Mouse (Mus musculus) stomach, embryonic 16.5 days (tissue): ENCODE results near the gene Poldip3. TPM values are rescaled to one million over a fixed set of nuclear protein-coding genes. Genes with fewer than 3 reads are reported as not detected.

Source experiments
- ATAC-seq: fragments of 200-750 bp; cut with Nextera tagmentation; 2 replicates; pipeline ENCODE4 v1.8.0; 2017; ENCODE audit warnings: moderate number of reproducible peaks, moderate TSS enrichment; ENCODE audit not compliant: insufficient read depth, low FRiP score
- H3K27ac ChIP-seq: fragments of 300-500 bp; sonication (generic); 2 replicates; pipeline ENCODE4 v1.5.1; 2014; ENCODE audit warnings: low read length
- H3K27me3 ChIP-seq: fragments of 300-500 bp; sonication (generic); 2 replicates; pipeline ENCODE4 v1.6.1; 2014; ENCODE audit warnings: low read length, control low read depth, mixed read lengths; ENCODE audit not compliant: control insufficient read depth, insufficient read depth
- H3K36me3 ChIP-seq: fragments of 300-500 bp; sonication (generic); 2 replicates; pipeline ENCODE4 v1.6.1; 2014; ENCODE audit warnings: low read length; ENCODE audit not compliant: control insufficient read depth, insufficient read depth
- H3K4me1 ChIP-seq: fragments of 300-500 bp; sonication (generic); 2 replicates; pipeline ENCODE4 v1.6.1; 2014; ENCODE audit warnings: low read length, control low read depth, mixed read lengths; ENCODE audit not compliant: control insufficient read depth, insufficient read depth
- H3K4me2 ChIP-seq: fragments of 300-500 bp; sonication (generic); 2 replicates; pipeline ENCODE4 v1.6.1; 2014; ENCODE audit warnings: low read depth, low read length, mixed read lengths
- H3K4me3 ChIP-seq: fragments of 300-500 bp; sonication (generic); replicated peaks from 2 replicates; pipeline ENCODE4 v1.5.1; 2014; ENCODE audit warnings: mild to moderate bottlenecking, low read length
- H3K9ac ChIP-seq: fragments of 300-500 bp; sonication (generic); 2 replicates; pipeline ENCODE4 v1.6.1; 2014; ENCODE audit warnings: low read length
- H3K9me3 ChIP-seq: fragments of 300-500 bp; sonication (generic); replicated peaks from 2 replicates; pipeline ENCODE4 v1.6.1; 2016; ENCODE audit warnings: low read length, control low read depth; ENCODE audit not compliant: control insufficient read depth
- WGBS: fragments of 180-500 bp; shearing (Covaris S2); extraction: QIAGEN DNeasy Blood & Tissue Kit; methylation state at CpG from one replicate; pipeline ENCODE4 v1.1.7; 2014; 5-methylcytosine and 5-hydroxymethylcytosine counted together
- polyA plus RNA-seq: library from polyadenylated mRNA; unstranded; fragments of >200 nt; fragmentation: Nextera tagmentation; extraction: Ambion mirVana; gene quantifications from 2 replicates; pipeline ENCODE4 v1.2.1, GENCODE M21; 2015

Gene Poldip3
- polyA plus RNA-seq, 1 experiment from 2014 or later = 121 TPM

GRCm38 (mm10) chr15:83086636-83087328 lies 62.4 kb downstream of the Poldip3 start:
- Histone ChIP-seq H3K27ac (no peak overlapping the region), H3K4me1 (0 out of 2 replicates have a peak, but pooled peaks cover 7% of the 10 kb centered on the region)
- WGBS = 78% methylated on average over 13 of the region's 13 CpGs

DNA sequence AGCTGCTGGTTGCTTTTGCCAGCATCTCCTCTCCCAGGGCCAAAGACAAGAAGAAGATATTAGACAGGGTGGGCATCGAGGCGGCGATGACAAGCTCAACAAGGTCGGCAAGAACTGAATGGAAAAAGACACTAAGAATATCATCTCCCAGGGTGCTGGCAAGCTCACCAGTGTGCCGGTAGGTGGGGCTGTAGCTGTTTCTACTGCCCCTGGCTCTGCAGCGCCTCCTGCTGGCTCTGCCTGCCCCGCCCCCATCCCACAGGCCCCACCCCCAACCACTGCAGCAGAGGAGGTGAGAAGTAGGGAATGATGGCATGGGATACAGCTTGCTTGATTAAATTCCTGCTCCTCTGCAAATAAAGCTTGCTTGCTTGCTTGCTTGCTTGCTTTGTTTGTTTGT lies 63.3 kb downstream of the Poldip3 start:
- Histone ChIP-seq H3K4me1 (0 out of 2 replicates have a peak, but pooled peaks cover 7% of the 10 kb centered on the region), H3K9me3 (no peaks in the 10 kb centered on the region), H3K4me2 (no peak overlapping the region), H3K36me3 (no peaks in the 10 kb centered on the region), H3K4me3 (no peak overlapping the region), H3K27me3 (no peaks in the 10 kb centered on the region), H3K27ac (no peak overlapping the region), H3K9ac (no peak overlapping the region)
- WGBS = 42% methylated on average over 7 of the region's 7 CpGs
- ATAC-seq = no peak

More at GRCm38 (mm10) chr15:83086636-83087328, 62.4 kb downstream of the Poldip3 start:
- Histone ChIP-seq H3K9ac (no peak overlapping the region), H3K4me2 (no peak overlapping the region), H3K4me3 (no peak overlapping the region), H3K9me3 (no peaks in the 10 kb centered on the region), H3K27me3 (no peaks in the 10 kb centered on the region), H3K36me3 (no peaks in the 10 kb centered on the region)
- no peak for ATAC-seq

DNA sequence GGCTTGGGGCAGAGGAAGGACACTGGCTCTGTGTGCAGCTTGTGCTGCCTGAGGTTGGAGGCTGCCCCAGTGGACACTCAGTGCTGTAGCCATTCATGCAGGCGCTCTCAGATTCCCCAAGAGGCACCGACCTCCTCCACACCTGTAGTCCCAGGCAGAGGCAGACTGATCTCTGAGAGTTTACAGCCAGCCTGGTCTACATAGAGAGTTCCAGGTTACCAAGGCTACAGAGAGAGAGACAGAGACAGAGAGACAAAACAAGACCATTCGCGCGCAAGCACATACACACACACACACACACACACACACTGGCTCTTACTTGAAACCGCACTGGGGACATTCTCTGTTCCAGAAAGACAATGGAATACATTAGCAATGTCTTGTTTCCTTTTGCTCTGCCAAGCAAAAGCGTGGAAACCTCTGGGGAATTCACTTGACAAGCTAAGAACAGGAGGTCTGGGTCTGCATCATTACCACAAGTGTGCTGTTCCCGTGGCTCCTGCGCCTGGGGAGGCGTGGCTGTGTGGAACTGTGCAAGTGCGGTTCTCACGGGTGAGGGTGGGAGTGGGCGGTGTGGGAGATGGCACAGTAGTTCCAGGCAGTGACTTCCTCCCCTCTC lies 65.1 kb downstream of the Poldip3 start:
- Histone ChIP-seq H3K4me1 (0 out of 2 replicates have a peak, but pooled peaks cover 5% of the 10 kb centered on the region), H3K27me3 (no peaks in the 10 kb centered on the region), H3K4me3 (no peak overlapping the region), H3K9ac (no peak overlapping the region), H3K4me2 (no peak overlapping the region), H3K9me3 (no peaks in the 10 kb centered on the region), H3K36me3 (no peaks in the 10 kb centered on the region), H3K27ac (no peak overlapping the region)
- 55% methylated on average over 13 of the region's 13 CpGs for WGBS
- ATAC-seq = no peak

DNA sequence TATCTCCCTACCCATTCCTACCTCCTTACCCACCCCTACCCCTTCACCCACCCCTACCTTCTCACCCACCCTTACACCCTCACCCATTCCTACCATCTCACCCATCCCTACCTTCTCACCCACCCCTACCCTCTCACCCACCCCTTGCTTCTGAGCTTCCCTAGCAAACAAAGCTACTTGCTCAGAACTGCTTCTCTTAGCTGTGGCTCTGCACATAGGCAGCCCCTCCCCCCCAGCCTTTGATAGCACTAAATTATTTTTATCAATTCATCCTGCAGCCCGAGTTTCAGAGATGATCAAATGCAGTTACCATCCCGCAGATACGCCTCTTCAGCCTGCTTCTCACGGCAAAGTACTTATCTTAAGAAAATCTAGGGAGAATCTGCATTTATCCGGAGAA lies 65.7 kb downstream of the Poldip3 start:
- Histone ChIP-seq H3K4me2 (no peak overlapping the region), H3K27me3 (no peaks in the 10 kb centered on the region), H3K27ac (no peak overlapping the region), H3K4me3 (no peak overlapping the region), H3K36me3 (no peaks in the 10 kb centered on the region), H3K9ac (no peak overlapping the region), H3K9me3 (no peaks in the 10 kb centered on the region), H3K4me1 (0 out of 2 replicates have a peak, but pooled peaks cover under 1% of the 10 kb centered on the region)
- ATAC-seq = no peak
- 72% methylated on average over 5 of the region's 5 CpGs for WGBS

Other genes with a start within 250 kb of the Poldip3 start
- gene Tcf20, start 161.5 kb downstream of the Poldip3 start, polyA plus RNA-seq = 7.1 and 8.0 TPM in 2 replicates
- 5.6 and 7.4 TPM in 2 replicates for gene Nfam1, start 116.1 kb downstream of the Poldip3 start, polyA plus RNA-seq
- gene Serhl, start 59.9 kb downstream of the Poldip3 start, polyA plus RNA-seq = 61.0 and 63.7 TPM in 2 replicates
- 65.5 and 66.0 TPM in 2 replicates for gene Rrp7a, start 26.6 kb downstream of the Poldip3 start, polyA plus RNA-seq
- gene Cyb5r3, start 23.2 kb upstream of the Poldip3 start, polyA plus RNA-seq = 211 and 262 TPM in 2 replicates
- 15.3 and 16.9 TPM in 2 replicates for gene A4galt, start 102.4 kb upstream of the Poldip3 start, polyA plus RNA-seq
- gene Arfgap3, start 200.9 kb upstream of the Poldip3 start, polyA plus RNA-seq = 79.9 and 80.6 TPM in 2 replicates